Mouse (Mus musculus) liver, adult 2 months (tissue): ENCODE measurements around the gene Hist1h2aa.

Experiments
- CTCF ChIP-seq: fragments of 200-500 bp; IDR thresholded peaks from 2 replicates; pipeline ENCODE4 v1.5.1; 2011; ENCODE audit warnings: low read depth, low read length, control low read depth
- POLR2A ChIP-seq: fragments of 200-500 bp; IDR thresholded peaks from 2 replicates; pipeline ENCODE4 v1.6.1; 2011; ENCODE audit warnings: low read length, control low read depth; ENCODE audit not compliant: insufficient read depth; ENCODE audit errors: extremely low read depth

DNA sequence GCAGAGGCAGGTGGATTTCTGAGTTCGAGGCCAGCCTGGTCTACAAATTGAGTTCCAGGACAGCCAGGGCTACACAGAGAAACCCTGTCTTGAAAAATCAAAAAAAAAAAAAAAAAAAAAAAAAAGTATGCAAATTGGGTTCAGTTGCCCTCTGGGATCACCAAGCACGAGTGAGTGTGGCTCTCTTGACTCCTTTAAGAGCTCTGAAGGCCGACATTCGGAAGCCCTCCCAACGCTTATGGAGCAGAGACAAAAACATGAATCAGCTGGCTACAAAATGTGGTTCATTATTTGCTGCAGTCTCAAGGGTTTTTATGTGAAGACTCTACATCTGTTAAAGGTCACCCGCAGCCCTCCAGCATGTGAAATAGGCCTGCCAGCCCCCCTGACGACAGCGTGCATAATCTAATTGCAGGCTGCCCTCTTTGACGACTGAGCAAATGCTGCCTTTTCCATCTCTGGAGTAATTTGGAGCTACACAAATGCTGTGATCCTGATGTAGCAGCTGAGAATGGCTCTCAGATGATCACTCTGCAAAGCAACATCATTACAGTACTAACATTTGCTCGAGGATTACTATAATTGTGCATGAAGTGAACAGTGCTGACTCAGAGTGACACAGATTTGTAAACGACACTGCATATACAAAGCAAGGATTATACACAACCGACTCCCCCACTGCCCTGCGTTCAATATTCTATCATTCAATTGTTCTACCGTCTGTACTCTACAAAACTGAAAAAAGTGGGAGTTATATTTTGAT lies 15.4 kb downstream of the Hist1h2aa start:
- TF ChIP-seq CTCF, result no peak
- no peak for TF ChIP-seq POLR2A
